Mouse (Mus musculus) stomach, postnatal 0 days (tissue): ENCODE measurements at regions not wholly inside any gene's neighbourhood (a gene's known extent, or its start where the extent isn't known, plus 50 kb on each side); places are given as distances from the start of the nearest gene placed in this dataset.

Experiments
- CTCF ChIP-seq: IDR thresholded peaks from 2 replicates; pipeline ENCODE4 v1.5.1; 2016; ENCODE audit warnings: antibody characterized with exemption, low read depth, mild to moderate bottlenecking, moderate library complexity
- EP300 ChIP-seq: optimal IDR thresholded peaks from 2 replicates; pipeline ENCODE3; 2016; ENCODE audit warnings: antibody characterized with exemption

- no peak for TF ChIP-seq CTCF
- no peak for TF ChIP-seq EP300
Measured at GRCm38 (mm10) chr2:172732453-172733210, 183.2 kb downstream of the Tfap2c start.
